Mouse (Mus musculus) ES-E14 (cell line): ENCODE measurements around the gene Wdfy4. TPM values are rescaled to one million over a fixed set of nuclear protein-coding genes. Genes with fewer than 3 reads are reported as not detected.

ENCODE experiments used
- DNase-seq: peaks from one replicate; pipeline ENCODE4 v3.0.0-alpha.2; 2013; ENCODE audit warnings: low read depth, low spot score
- H3K27ac ChIP-seq: 2 replicates; pipeline ENCODE4 v1.5.1; 2012; ENCODE audit warnings: low read depth, mild to moderate bottlenecking, low read length, moderate library complexity, mixed read lengths; ENCODE audit not compliant: poor library complexity, insufficient read depth, severe bottlenecking
- H3K36me3 ChIP-seq: 2 replicates; pipeline ENCODE4 v1.6.1; 2012; ENCODE audit warnings: mild to moderate bottlenecking, low read length, moderate library complexity, mixed read lengths; ENCODE audit not compliant: control insufficient read depth, poor library complexity, insufficient read depth, severe bottlenecking
- H3K4me1 ChIP-seq, 2 experiments: fragments of 150-350 bp in 1 of 2; sonication (generic) in 1 of 2; 2 replicates each; pipeline ENCODE4 v1.6.1; 2012; ENCODE audit warnings: low read length in 2 of 2, mild to moderate bottlenecking in 1 of 2, mixed read lengths in 1 of 2; ENCODE audit not compliant: control insufficient read depth in 2 of 2, insufficient read depth in 2 of 2, poor library complexity in 1 of 2
- H3K4me3 ChIP-seq, 2 experiments: fragments of 150-350 bp in 1 of 2; sonication (generic) in 1 of 2; 2 replicates each; pipeline ENCODE4 v1.5.1; 2012; ENCODE audit warnings: low read length in 2 of 2, low read depth in 1 of 2, mild to moderate bottlenecking in 1 of 2, mixed read lengths in 1 of 2; ENCODE audit not compliant: insufficient read depth in 1 of 2, poor library complexity in 1 of 2, severe bottlenecking in 1 of 2
- H3K9ac ChIP-seq: 2 replicates; pipeline ENCODE4 v1.6.1; 2012; ENCODE audit warnings: low read depth, mild to moderate bottlenecking, low read length, mixed read lengths; ENCODE audit not compliant: poor library complexity, insufficient read depth, severe bottlenecking
- H3K9me3 ChIP-seq: fragments of 150-350 bp; sonication (generic); 2 replicates; pipeline ENCODE4 v1.6.1; 2012; ENCODE audit warnings: low read depth, mild to moderate bottlenecking, low read length; ENCODE audit not compliant: control insufficient read depth, insufficient read depth
- CHD2 ChIP-seq: IDR thresholded peaks from 2 replicates; pipeline ENCODE4 v1.6.1; 2014; ENCODE audit warnings: mild to moderate bottlenecking, low read depth, low read length, inconsistent platforms
- HCFC1 ChIP-seq: IDR thresholded peaks from 2 replicates; pipeline ENCODE4 v1.6.1; 2012; ENCODE audit warnings: low read length, inconsistent platforms, borderline replicate concordance; ENCODE audit not compliant: insufficient read depth
- MAFK ChIP-seq: IDR thresholded peaks from 2 replicates; pipeline ENCODE4 v1.6.1; 2014; ENCODE audit warnings: mild to moderate bottlenecking, low read depth, low read length, inconsistent platforms; ENCODE audit not compliant: insufficient read depth
- ZC3H11A ChIP-seq: IDR thresholded peaks from 2 replicates; pipeline ENCODE4 v1.6.1; 2012; ENCODE audit warnings: low read depth, mild to moderate bottlenecking, inconsistent platforms, low read length, borderline replicate concordance
- ZNF384 ChIP-seq: IDR thresholded peaks from 2 replicates; pipeline ENCODE4 v1.6.1; 2012; ENCODE audit warnings: low read depth, low read length, inconsistent platforms
- in situ Hi-C, 2 experiments: fragments of 600-800 bp; cut with MboI; formaldehyde crosslinking; loops; one replicate each; pipeline ENCODE4 v1.15.1; 2025; ENCODE audit warnings: low sequenced_read_pairs in 2 of 2, inconsistent platforms in 1 of 2; ENCODE audit not compliant: unreplicated experiment in 2 of 2
- total RNA-seq: library from RNA; depleted of rRNA; stranded (reverse); fragments of 300-350 nt; gene quantifications from 2 replicates; pipeline ENCODE4 v1.2.3, GENCODE M21; 2012

Wdfy4 gene
- total RNA-seq, 1 experiment = 1.1 TPM

GRCm38 (mm10) chr14:32994954-32995636 is 190.2 kb downstream of the Wdfy4 start:
- no peak for TF ChIP-seq ZC3H11A
- TF ChIP-seq CHD2 = no peak
- no peak for TF ChIP-seq MAFK
- no peak for TF ChIP-seq HCFC1
- no peak for TF ChIP-seq ZNF384
- in situ Hi-C loops = no loop called here
- peak; percentile 33 for DNase-seq
- peak overlapping the region; percentile 63 for H3K9ac ChIP-seq
- H3K4me3 ChIP-seq = no peak overlapping the region
- no peaks in the 10 kb centered on the region for H3K36me3 ChIP-seq
- no peaks in the 10 kb centered on the region for H3K9me3 ChIP-seq
- peaks cover 0 to 9% of the 10 kb centered on the region in 2 experiments; a peak in 1 of 4 replicates for H3K4me1 ChIP-seq
- H3K27ac ChIP-seq = peak overlapping the region; percentile 94; the same call in 1 of the 2 replicates

GRCm38 (mm10) chr14:32991082-32991481 is 194.2 kb downstream of the Wdfy4 start, which contains the start of gene Lrrc18:
Lrrc18 (plus strand) TSS chr14:32991382.
- Histone ChIP-seq H3K36me3 (no peaks in the 10 kb centered on the region), H3K9ac (no peak within 1 kb of the TSS), H3K4me3 (no peak within 1 kb of the TSS), H3K4me1 (peaks cover 0 to 6% of the 10 kb centered on the region in 2 experiments; a peak in 1 of 4 replicates), H3K27ac (no peak within 1 kb of the TSS), H3K9me3 (no peaks in the 10 kb centered on the region)
- TF ChIP-seq CHD2 = no peak
- no peak for TF ChIP-seq ZC3H11A
- no peak for TF ChIP-seq MAFK
- no peak for TF ChIP-seq ZNF384
- TF ChIP-seq HCFC1 = no peak
- in situ Hi-C loops = no loop called here
- DNase-seq = no peak

- in situ Hi-C loops = no loop called here
- H3K36me3 ChIP-seq = no peaks in the 10 kb centered on the region
- no peak overlapping the region for H3K9ac ChIP-seq
- DNase-seq = no peak
- H3K9me3 ChIP-seq = no peaks in the 10 kb centered on the region
- no peak overlapping the region for H3K4me3 ChIP-seq
- no peak overlapping the region for H3K27ac ChIP-seq
- no peak for TF ChIP-seq CHD2
- TF ChIP-seq HCFC1 = no peak
- H3K4me1 ChIP-seq = no peaks in the 10 kb centered on the region
These were observed 198.6 kb downstream of the Wdfy4 start for GRCm38 (mm10) chr14:32986659-32987058.

- Histone ChIP-seq H3K36me3 (no peaks in the 10 kb centered on the region), H3K4me1 (no peaks in the 10 kb centered on the region), H3K9ac (no peak overlapping the region), H3K27ac (no peak overlapping the region), H3K9me3 (no peaks in the 10 kb centered on the region), H3K4me3 (no peak overlapping the region)
- DNase-seq = no peak
- in situ Hi-C loops = no loop called here
- TF ChIP-seq CHD2 (no peak), ZNF384 (no peak), HCFC1 (no peak), MAFK (no peak), ZC3H11A (no peak)
These were observed 201.1 kb downstream of the Wdfy4 start for GRCm38 (mm10) chr14:32984176-32984738.
